Mouse (Mus musculus) T-cell, adult 66 days (primary cell): ENCODE results near the gene Ppt2. TPM values are rescaled to one million over a fixed set of nuclear protein-coding genes. Genes with fewer than 3 reads are reported as not detected.

Source experiments
- total RNA-seq, 2 experiments: library from RNA; stranded (reverse); gene quantifications; 3 replicates in 1 of 2; 4 replicates in 1 of 2; pipeline ENCODE4 v1.2.4; 2023

Ppt2 gene
- 10 to 100 TPM; 28.1 to 31.6 TPM for total RNA-seq

DNA sequence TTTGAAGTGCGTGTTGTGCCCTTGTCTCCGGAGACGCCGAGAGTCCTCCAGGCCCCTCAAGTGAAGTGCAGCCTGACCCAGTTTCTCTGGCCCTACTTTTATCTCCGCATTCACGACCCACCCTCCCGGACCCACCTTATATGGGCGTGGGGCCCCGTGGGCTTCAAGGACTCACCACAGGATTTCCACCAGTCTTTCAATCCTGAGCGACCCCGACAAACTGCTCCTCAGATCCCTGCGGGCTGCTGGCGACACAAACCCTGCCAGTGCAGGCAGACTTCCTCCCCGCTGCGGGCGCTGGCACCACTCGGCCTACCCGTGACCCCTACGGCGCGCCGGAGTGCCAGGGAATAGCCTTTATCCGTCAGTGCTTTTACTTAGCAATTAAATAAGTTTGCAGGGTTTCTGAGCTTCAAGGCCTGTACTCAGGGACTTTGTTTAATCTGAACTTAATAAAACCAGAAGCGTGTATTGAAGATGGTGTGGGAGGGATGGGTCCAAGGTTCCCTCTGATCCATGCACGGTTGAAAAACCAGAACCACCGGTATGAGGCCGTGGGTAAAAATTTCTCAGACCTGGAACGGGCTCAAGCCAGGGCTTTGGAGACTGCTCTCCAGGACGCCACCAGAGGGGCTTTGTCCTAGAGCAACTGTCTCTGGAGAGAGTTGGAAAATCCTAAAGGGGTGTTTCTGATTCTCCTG is at the start of gene Ppt2:
Ppt2 (minus strand) TSS at position 568 of the 701 bp plus-strand sequence.

DNA sequence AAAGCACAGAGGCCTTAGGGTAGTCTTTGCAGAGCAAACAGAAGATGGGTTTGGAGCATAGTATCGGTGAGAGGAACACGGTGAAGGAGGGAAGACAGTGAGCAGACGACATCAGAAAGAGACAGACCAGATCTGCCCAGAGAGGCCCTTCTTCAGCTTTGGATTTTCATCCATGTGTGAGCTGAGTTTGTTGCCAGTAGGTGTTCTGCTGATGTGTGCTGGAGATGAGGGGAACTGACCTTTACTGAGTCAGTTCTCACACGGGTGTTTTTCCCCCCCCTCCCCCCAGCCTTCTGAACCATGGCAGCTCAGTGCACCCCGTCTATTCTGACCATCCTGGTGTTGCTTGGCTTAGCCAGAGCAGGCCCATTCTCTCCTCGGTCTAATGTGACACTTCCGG is 41.9 kb upstream of the Ppt2 start, which contains the start of gene Tnxb:
Tnxb (plus strand) TSS at position 301 of the 400 bp plus-strand sequence.

DNA sequence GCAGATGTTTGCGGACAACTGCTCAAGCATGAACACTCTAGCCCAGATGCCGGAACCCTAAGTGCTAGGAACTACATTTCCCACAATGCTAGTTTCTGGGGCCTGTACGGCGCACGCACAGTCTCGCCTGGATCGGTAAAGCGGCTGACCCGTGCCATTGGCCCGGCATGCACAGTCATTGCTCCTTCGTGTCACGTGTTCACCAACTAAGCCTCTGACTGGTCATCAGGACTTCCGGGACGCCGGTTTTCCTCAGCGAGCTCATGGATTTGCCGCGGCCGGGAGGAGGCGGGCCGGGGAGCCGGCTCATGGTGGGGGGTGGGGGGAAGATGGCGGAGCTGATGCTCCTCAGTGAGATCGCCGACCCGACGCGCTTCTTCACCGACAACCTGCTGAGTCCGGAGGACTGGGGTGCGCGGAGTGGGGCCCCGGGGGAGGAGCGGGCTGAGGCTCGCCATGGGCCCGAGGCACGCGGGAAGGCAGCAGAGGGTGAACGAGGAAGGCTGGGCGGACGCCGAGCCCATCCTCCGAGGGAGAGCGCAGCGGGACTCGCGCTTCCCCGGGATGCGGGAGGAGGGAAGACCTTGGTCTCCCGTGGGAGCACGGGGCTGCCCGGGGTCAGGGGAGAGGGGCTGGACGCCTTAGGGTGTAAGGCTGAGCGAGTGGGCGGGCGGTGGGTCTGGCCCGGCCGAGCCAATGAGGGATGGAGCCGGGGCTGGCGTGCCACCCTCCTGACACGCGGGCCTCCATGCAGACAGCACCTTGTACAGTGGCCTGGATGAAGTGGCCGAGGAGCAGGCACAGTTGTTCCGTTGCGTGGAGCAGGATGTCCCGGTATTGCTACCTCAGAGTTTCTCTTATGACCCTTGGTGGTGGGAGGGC is 18.8 kb upstream of the Ppt2 start, which contains the start of gene Atf6b:
Atf6b (plus strand) TSS at position 241 of the 882 bp plus-strand sequence.

GRCm38 (mm10) chr17:34644608-34645007 is 16.3 kb upstream of the Ppt2 start, which contains the start of gene Fkbpl:
TSS of gene Fkbpl (plus strand) at chr17:34644764.

DNA sequence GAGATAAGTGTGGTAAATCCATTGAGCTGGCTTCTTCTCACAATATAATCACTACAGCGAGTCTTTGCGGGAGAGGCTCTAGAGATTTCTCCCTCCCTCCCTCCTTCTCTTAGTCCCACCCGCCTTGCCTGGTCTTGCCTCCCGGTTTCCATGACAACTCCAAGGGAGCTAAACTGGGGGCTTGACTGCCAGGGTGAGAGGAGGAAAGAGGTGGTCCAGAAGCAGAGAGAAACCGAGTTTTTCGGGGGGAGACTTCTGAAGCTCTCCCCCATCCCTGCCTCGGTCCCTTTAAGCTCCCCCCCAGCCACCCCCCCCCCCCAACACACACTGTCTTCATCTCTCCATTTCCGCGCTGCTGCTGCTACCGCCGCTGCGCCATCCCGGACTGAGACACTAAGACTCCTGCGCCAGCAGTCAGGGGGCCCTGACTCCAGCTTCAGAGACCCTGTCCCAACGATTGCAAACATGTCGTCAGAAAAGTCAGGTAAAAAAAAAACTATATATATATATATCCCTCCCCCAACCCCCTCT is 976 bp upstream of the Ppt2 start, which contains the start of gene Prrt1:
Prrt1 (plus strand) TSS at position 313 of the 531 bp plus-strand sequence.

GRCm38 (mm10) chr17:34615871-34616270 is 12.4 kb downstream of the Ppt2 start, which contains the start of gene Egfl8:
TSS of gene Egfl8 (minus strand) at chr17:34615971.

GRCm38 (mm10) chr17:34604061-34604508 is 24.2 kb downstream of the Ppt2 start, which contains the start of gene Agpat1:
TSS of gene Agpat1 (plus strand) at chr17:34604262.

GRCm38 (mm10) chr17:34603375-34604060 is 24.8 kb downstream of the Ppt2 start, which contains the start of gene Rnf5:
TSS of gene Rnf5 (minus strand) at chr17:34603690.

GRCm38 (mm10) chr17:34597566-34598095 is 30.7 kb downstream of the Ppt2 start, which contains the start of gene Ager:
TSS of gene Ager (plus strand) at chr17:34597862.

GRCm38 (mm10) chr17:34591029-34591993 is 37.0 kb downstream of the Ppt2 start, which contains the start of gene Pbx2:
TSS of gene Pbx2 (plus strand) at chr17:34591266.

DNA sequence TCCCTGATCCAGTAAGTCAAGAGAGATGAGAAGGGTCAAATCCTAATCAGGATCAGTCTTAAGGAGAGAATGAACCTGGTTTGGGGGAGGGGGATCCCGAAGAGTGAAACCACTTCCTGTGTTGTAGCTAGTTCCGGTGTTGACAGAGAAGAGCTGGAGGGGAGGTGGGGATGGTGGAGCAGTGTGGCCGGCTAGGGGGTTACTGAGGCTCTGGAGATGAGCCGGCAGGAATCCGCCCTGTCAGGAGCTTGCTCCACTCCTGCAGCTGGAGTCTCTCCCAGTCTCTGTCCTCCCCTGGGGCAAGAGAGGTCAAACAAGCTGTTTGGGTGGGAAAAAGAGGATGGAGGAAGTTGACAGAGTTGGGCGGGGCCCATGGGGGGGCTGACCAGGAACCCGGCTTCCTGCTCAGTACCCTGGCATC is 38.6 kb downstream of the Ppt2 start, which contains the start of gene Gpsm3:
Gpsm3 (plus strand) TSS at position 126 of the 421 bp plus-strand sequence.

Other genes with a start within 250 kb of the Ppt2 start
- 1 to 10 TPM; 1.1 to 2.8 TPM for gene BC051142, start 229.7 kb downstream of the Ppt2 start, total RNA-seq
- gene Btnl4, start 151.2 kb downstream of the Ppt2 start, total RNA-seq: not detected
- not detected for gene Btnl6, start 111.2 kb downstream of the Ppt2 start, total RNA-seq
- gene Notch4, start 64.2 kb downstream of the Ppt2 start, total RNA-seq: under 1 TPM; 0.09 to 0.12 TPM
- 100 to 1,000 TPM; 217 to 222 TPM for gene Gpsm3, start 38.7 kb downstream of the Ppt2 start, total RNA-seq
- gene Pbx2, start 37.2 kb downstream of the Ppt2 start, total RNA-seq: 10 to 100 TPM; 52.2 to 55.0 TPM
- gene Ager, start 30.6 kb downstream of the Ppt2 start, total RNA-seq: 1 to 10 TPM; 9.0 to 9.7 TPM
- gene Rnf5, start 24.8 kb downstream of the Ppt2 start, total RNA-seq: 10 to 100 TPM; 39.2 to 39.6 TPM
- 10 to 100 TPM; 58.6 to 68.9 TPM for gene Agpat1, start 24.2 kb downstream of the Ppt2 start, total RNA-seq
- 1 to 10 TPM; 5.2 to 7.1 TPM for gene Egfl8, start 12.5 kb downstream of the Ppt2 start, total RNA-seq
- 10 to 100 TPM; 13.9 to 20.0 TPM for gene Prrt1, start 1.0 kb upstream of the Ppt2 start, total RNA-seq
- 1 to 10 TPM; 2.1 to 3.5 TPM for gene Fkbpl, start 16.3 kb upstream of the Ppt2 start, total RNA-seq
- gene Atf6b, start 18.6 kb upstream of the Ppt2 start, total RNA-seq: 10 to 100 TPM; 46.2 to 55.1 TPM
- under 1 TPM in 1 of 2 experiments, not detected in 1; 0.09 TPM for gene Tnxb, start 42.0 kb upstream of the Ppt2 start, total RNA-seq
- 1 to 10 TPM in 1 of 2 experiments, under 1 TPM in 1; 0.93 to 1.6 TPM for gene C4b, start 115.4 kb upstream of the Ppt2 start, total RNA-seq
- gene Cyp21a1, start 176.1 kb upstream of the Ppt2 start, total RNA-seq: not detected
- gene Stk19, start 208.4 kb upstream of the Ppt2 start, total RNA-seq: 10 to 100 TPM; 57.0 to 64.6 TPM
- gene Dxo, start 208.5 kb upstream of the Ppt2 start, total RNA-seq: 10 to 100 TPM; 74.3 to 76.9 TPM
- gene Skiv2l, start 221.7 kb upstream of the Ppt2 start, total RNA-seq: 100 to 1,000 TPM; 102 to 116 TPM
- 10 to 100 TPM; 29.5 to 31.1 TPM for gene Nelfe, start 221.9 kb upstream of the Ppt2 start, total RNA-seq
- under 1 TPM in 1 of 2 experiments, not detected in 1; 0.38 TPM for gene Cfb, start 234.0 kb upstream of the Ppt2 start, total RNA-seq